Mouse (Mus musculus): ENCODE measurements around the gene Wdfy2. TPM values are rescaled to one million over a fixed set of nuclear protein-coding genes. Genes with fewer than 3 reads are reported as not detected.

Gene Wdfy2
- polyA plus RNA-seq, 1 experiment from 2014 or later = 7.3 TPM

- H3K4me2 ChIP-seq = no peak overlapping the region
- no peaks in the 10 kb centered on the region for H3K9me3 ChIP-seq (replicated peaks)
- no peaks in the 10 kb centered on the region for H3K27me3 ChIP-seq
- WGBS = 90% methylated on average over 9 of the region's 9 CpGs
- ATAC-seq (replicated peaks; ENCODE audit: low FRiP score) = no peak
- no peaks in the 10 kb centered on the region for H3K4me1 ChIP-seq
- H3K4me3 ChIP-seq (replicated peaks) = no peak overlapping the region
- H3K27ac ChIP-seq = no peak overlapping the region
- H3K36me3 ChIP-seq = peaks cover 61% of the 10 kb centered on the region
- H3K9ac ChIP-seq = no peak overlapping the region
Measured at GRCm38 (mm10) chr14:62956091-62956490, 118.6 kb downstream of the Wdfy2 start.

GRCm38 (mm10) chr14:62963632-62964031 is 126.2 kb downstream of the Wdfy2 start:
- no peak overlapping the region for H3K9ac ChIP-seq
- H3K4me3 ChIP-seq (replicated peaks) = no peak overlapping the region
- 76% methylated on average over 4 of the region's 4 CpGs for WGBS
- H3K36me3 ChIP-seq = peaks cover 16% of the 10 kb centered on the region
- no peak overlapping the region for H3K27ac ChIP-seq
- H3K4me2 ChIP-seq = no peak overlapping the region
- H3K27me3 ChIP-seq = no peaks in the 10 kb centered on the region
- no peaks in the 10 kb centered on the region for H3K9me3 ChIP-seq (replicated peaks)
- H3K4me1 ChIP-seq = peaks cover 10% of the 10 kb centered on the region
- no peak for ATAC-seq (replicated peaks; ENCODE audit: low FRiP score)

GRCm38 (mm10) chr14:62965342-62965741 is 127.9 kb downstream of the Wdfy2 start:
- H3K4me2 ChIP-seq = no peak overlapping the region; the same call in 1 of the 2 replicates
- no peaks in the 10 kb centered on the region for H3K9me3 ChIP-seq (replicated peaks)
- WGBS = 82% methylated on average over 5 of the region's 5 CpGs
- peaks cover 6% of the 10 kb centered on the region for H3K36me3 ChIP-seq
- no peaks in the 10 kb centered on the region for H3K27me3 ChIP-seq
- H3K9ac ChIP-seq = no peak overlapping the region
- ATAC-seq (replicated peaks; ENCODE audit: low FRiP score) = 0 out of 2 replicates have a peak, but pooled peaks have one; percentile 26
- H3K27ac ChIP-seq = peak overlapping the region; percentile 78; the same call in 1 of the 2 replicates
- H3K4me3 ChIP-seq (replicated peaks) = no peak overlapping the region
- H3K4me1 ChIP-seq = peaks cover 10% of the 10 kb centered on the region

- H3K27me3 ChIP-seq = no peaks in the 10 kb centered on the region
- peak overlapping the region; percentile 12; the same call in 1 of the 2 replicates for H3K9ac ChIP-seq
- peaks cover 10% of the 10 kb centered on the region for H3K4me1 ChIP-seq
- peaks cover 6% of the 10 kb centered on the region for H3K36me3 ChIP-seq
- peak overlapping the region; percentile 78 for H3K27ac ChIP-seq
- peak overlapping the region; percentile 60 for H3K4me2 ChIP-seq
- peak; percentile 81 for ATAC-seq (replicated peaks; ENCODE audit: low FRiP score)
- no peaks in the 10 kb centered on the region for H3K9me3 ChIP-seq (replicated peaks)
- peak overlapping the region; percentile 41 for H3K4me3 ChIP-seq (replicated peaks)
- 10% methylated on average over 15 of the region's 15 CpGs for WGBS
Measured at GRCm38 (mm10) chr14:62965811-62966520, 128.5 kb downstream of the Wdfy2 start.

GRCm38 (mm10) chr14:62975046-62975445 is 137.6 kb downstream of the Wdfy2 start:
- Histone ChIP-seq H3K27ac (no peak overlapping the region), H3K4me1 (no peaks in the 10 kb centered on the region), H3K9me3 (replicated peaks) (no peaks in the 10 kb centered on the region), H3K27me3 (no peaks in the 10 kb centered on the region), H3K36me3 (no peaks in the 10 kb centered on the region), H3K9ac (no peak overlapping the region), H3K4me3 (replicated peaks) (no peak overlapping the region), H3K4me2 (no peak overlapping the region)
- ATAC-seq (replicated peaks; ENCODE audit: low FRiP score) = no peak
- WGBS = 7% methylated on average over 5 of the region's 5 CpGs

- WGBS = 81% methylated on average over 1 of the region's 1 CpGs
- Histone ChIP-seq H3K9ac (no peak overlapping the region), H3K4me3 (replicated peaks) (no peak overlapping the region), H3K4me1 (no peaks in the 10 kb centered on the region), H3K4me2 (no peak overlapping the region), H3K36me3 (no peaks in the 10 kb centered on the region), H3K27me3 (no peaks in the 10 kb centered on the region), H3K27ac (no peak overlapping the region), H3K9me3 (replicated peaks) (no peaks in the 10 kb centered on the region)
- ATAC-seq (replicated peaks; ENCODE audit: low FRiP score) = no peak
Measured at GRCm38 (mm10) chr14:62979815-62980214, 142.3 kb downstream of the Wdfy2 start.

GRCm38 (mm10) chr14:62984410-62984809 is 146.9 kb downstream of the Wdfy2 start, which contains the start of gene Defb48:
Defb48 (minus strand) TSS chr14:62984510.
- H3K27me3 ChIP-seq = no peaks in the 10 kb centered on the region
- no peak within 1 kb of the TSS for H3K4me3 ChIP-seq (replicated peaks)
- no peak within 1 kb of the TSS for H3K4me2 ChIP-seq
- H3K36me3 ChIP-seq = no peaks in the 10 kb centered on the region
- H3K9ac ChIP-seq = no peak within 1 kb of the TSS
- H3K27ac ChIP-seq = no peak within 1 kb of the TSS
- no peak for ATAC-seq (replicated peaks; ENCODE audit: low FRiP score)
- H3K9me3 ChIP-seq (replicated peaks) = no peaks in the 10 kb centered on the region
- WGBS = 84% methylated on average over 1 of the region's 1 CpGs
- no peaks in the 10 kb centered on the region for H3K4me1 ChIP-seq

- Histone ChIP-seq H3K4me3 (replicated peaks) (no peak overlapping the region), H3K36me3 (no peaks in the 10 kb centered on the region), H3K27me3 (no peaks in the 10 kb centered on the region), H3K27ac (no peak overlapping the region), H3K4me1 (no peaks in the 10 kb centered on the region), H3K9me3 (replicated peaks) (no peaks in the 10 kb centered on the region), H3K9ac (no peak overlapping the region), H3K4me2 (no peak overlapping the region)
- 63% methylated on average over 3 of the region's 3 CpGs for WGBS
- no peak for ATAC-seq (replicated peaks; ENCODE audit: low FRiP score)
Measured at GRCm38 (mm10) chr14:62991271-62991670, 153.8 kb downstream of the Wdfy2 start.

GRCm38 (mm10) chr14:62991849-62992510 is 154.5 kb downstream of the Wdfy2 start:
- no peak for ATAC-seq (replicated peaks; ENCODE audit: low FRiP score)
- Histone ChIP-seq H3K27ac (no peak overlapping the region), H3K9ac (no peak overlapping the region), H3K4me1 (no peaks in the 10 kb centered on the region), H3K36me3 (no peaks in the 10 kb centered on the region), H3K27me3 (no peaks in the 10 kb centered on the region), H3K4me2 (no peak overlapping the region), H3K9me3 (replicated peaks) (no peaks in the 10 kb centered on the region), H3K4me3 (replicated peaks) (no peak overlapping the region)
- 76% methylated on average over 7 of the region's 7 CpGs for WGBS

- ATAC-seq (replicated peaks; ENCODE audit: low FRiP score) = no peak
- no peak within 1 kb of the TSS for H3K4me2 ChIP-seq
- no peak within 1 kb of the TSS for H3K4me3 ChIP-seq (replicated peaks)
- no peaks in the 10 kb centered on the region for H3K27me3 ChIP-seq
- no peaks in the 10 kb centered on the region for H3K9me3 ChIP-seq (replicated peaks)
- no peak within 1 kb of the TSS for H3K9ac ChIP-seq
- H3K4me1 ChIP-seq = peaks cover 3% of the 10 kb centered on the region; the same call in 1 of the 2 replicates
- WGBS = 55% methylated on average over 8 of the region's 8 CpGs
- H3K27ac ChIP-seq = no peak within 1 kb of the TSS
- no peaks in the 10 kb centered on the region for H3K36me3 ChIP-seq
Measured at GRCm38 (mm10) chr14:62997777-62998176, 160.3 kb downstream of the Wdfy2 start, which contains the start of gene Defb47. Defb47 (plus strand) TSS chr14:62998077.

GRCm38 (mm10) chr14:62998977-62999376 is 161.5 kb downstream of the Wdfy2 start:
- no peaks in the 10 kb centered on the region for H3K36me3 ChIP-seq
- no peak overlapping the region for H3K4me2 ChIP-seq
- H3K27ac ChIP-seq = no peak overlapping the region
- H3K9ac ChIP-seq = no peak overlapping the region
- H3K27me3 ChIP-seq = no peaks in the 10 kb centered on the region
- 89% methylated on average over 4 of the region's 4 CpGs for WGBS
- ATAC-seq (replicated peaks; ENCODE audit: low FRiP score) = no peak
- no peaks in the 10 kb centered on the region for H3K9me3 ChIP-seq (replicated peaks)
- peaks cover 3% of the 10 kb centered on the region; the same call in 1 of the 2 replicates for H3K4me1 ChIP-seq
- no peak overlapping the region for H3K4me3 ChIP-seq (replicated peaks)

- Histone ChIP-seq H3K9ac (no peak overlapping the region), H3K27me3 (no peaks in the 10 kb centered on the region), H3K9me3 (replicated peaks) (no peaks in the 10 kb centered on the region), H3K36me3 (no peaks in the 10 kb centered on the region), H3K4me2 (no peak overlapping the region), H3K4me1 (peaks cover 1% of the 10 kb centered on the region; the same call in 1 of the 2 replicates), H3K4me3 (replicated peaks) (no peak overlapping the region), H3K27ac (no peak overlapping the region)
- no peak for ATAC-seq (replicated peaks; ENCODE audit: low FRiP score)
- 70% methylated on average over 2 of the region's 2 CpGs for WGBS
Measured at GRCm38 (mm10) chr14:63002588-63002987, 165.1 kb downstream of the Wdfy2 start.
